Mouse (Mus musculus): ENCODE data around the gene Gosr2.

DNA sequence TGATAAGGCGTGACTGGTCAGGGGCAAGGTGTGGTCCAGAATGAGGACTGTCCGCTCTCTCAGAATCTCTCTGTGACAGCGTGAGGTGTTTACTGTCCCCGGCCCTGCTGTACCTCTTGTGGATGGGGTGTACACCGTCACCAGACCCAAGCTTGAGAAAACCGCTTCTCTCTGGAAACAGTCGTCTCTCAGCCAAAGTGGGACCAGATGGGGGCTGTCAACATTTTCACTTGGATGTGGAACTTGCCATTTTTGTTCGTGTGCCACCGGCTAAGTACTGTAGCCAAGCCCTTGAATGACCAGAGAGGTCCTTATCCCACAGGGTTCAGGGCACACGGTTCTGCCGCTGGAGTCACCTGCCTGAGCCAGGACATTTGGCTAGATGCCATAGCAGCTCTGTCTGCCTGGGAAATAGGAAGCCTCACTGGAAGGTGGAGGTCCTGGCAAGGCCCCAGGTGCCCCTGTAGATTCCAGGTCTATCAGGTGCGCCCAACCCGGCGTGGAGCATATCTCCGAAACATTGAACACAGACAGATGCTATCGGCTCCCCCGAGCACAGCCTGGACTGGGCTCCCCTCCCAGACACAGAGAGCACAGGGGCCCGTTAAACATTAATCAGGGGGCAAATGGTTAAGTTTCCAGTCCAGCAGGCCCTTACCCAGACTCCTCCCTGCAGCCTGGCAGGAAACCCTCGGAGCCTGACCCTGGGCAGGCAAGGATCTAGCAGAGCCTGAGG is 37.5 kb upstream of the Gosr2 start:
- TF ChIP-seq TAL1 (conservative IDR thresholded peaks at IDR 0.05; ENCODE audit: low read depth, low read length) (no peak), CTCF (IDR thresholded peaks at IDR 0.05; ENCODE audit: low read depth, low read length) (no peak), GATA1 (IDR thresholded peaks at IDR 0.05; ENCODE audit: borderline replicate concordance, low read length) (no peak)

Data from G1E (cell line).